Mouse (Mus musculus): ENCODE measurements around the gene Eci1. TPM values are rescaled to one million over a fixed set of nuclear protein-coding genes. Genes with fewer than 3 reads are reported as not detected.

The Eci1 gene
- total and polyA plus RNA-seq, 2 experiments from 2014 or later, result 26.6 to 31.0 TPM

DNA sequence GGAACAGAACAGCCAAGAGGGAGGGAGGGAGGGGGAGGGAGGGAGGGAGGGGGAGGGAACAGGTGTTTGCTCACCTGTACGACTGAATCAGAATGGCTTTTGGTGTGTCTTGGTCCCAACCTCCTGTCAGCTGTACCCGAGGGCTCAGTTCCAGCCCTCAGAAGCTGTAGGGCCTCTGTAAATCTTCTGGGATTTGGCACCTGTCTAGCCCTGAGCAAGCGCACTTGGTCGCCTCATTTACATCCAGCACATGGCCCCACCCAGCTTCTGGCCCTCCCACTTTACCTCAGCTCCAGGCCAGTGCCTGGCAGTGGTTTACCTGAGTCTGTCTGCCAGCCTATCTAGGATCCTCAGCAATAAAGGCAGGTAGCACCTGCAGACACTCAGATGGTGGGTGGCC, 32.9 kb upstream of the Eci1 start:
- no peak for DNase-seq (ENCODE audit: low spot score)
- Histone ChIP-seq H3K4me2 (ENCODE audit: low read depth, low read length, poor library complexity, severe bottlenecking) (no peak overlapping the region), H3K4me3 (ENCODE audit: low read depth, low read length) (no peak overlapping the region), H3K36me3 (ENCODE audit: insufficient read depth, low read length) (peaks cover 48% of the 10 kb centered on the region), H3K4me1 (ENCODE audit: insufficient read depth, low read length) (no peaks in the 10 kb centered on the region), H3K9ac (replicated peaks; ENCODE audit: low read length, poor library complexity, severe bottlenecking) (no peak overlapping the region), H3K27me3 (ENCODE audit: insufficient read depth, low read length) (no peaks in the 10 kb centered on the region), H3K27ac (ENCODE audit: low read depth, low read length) (no peak overlapping the region), H3K9me3 (ENCODE audit: low read length) (no peaks in the 10 kb centered on the region)
- ATAC-seq (ENCODE audit: low FRiP score), result no peak
- 46% methylated on average over 4 of the region's 4 CpGs for WGBS
- no peak for TF ChIP-seq CTCF (IDR thresholded peaks at IDR 0.05)

DNA sequence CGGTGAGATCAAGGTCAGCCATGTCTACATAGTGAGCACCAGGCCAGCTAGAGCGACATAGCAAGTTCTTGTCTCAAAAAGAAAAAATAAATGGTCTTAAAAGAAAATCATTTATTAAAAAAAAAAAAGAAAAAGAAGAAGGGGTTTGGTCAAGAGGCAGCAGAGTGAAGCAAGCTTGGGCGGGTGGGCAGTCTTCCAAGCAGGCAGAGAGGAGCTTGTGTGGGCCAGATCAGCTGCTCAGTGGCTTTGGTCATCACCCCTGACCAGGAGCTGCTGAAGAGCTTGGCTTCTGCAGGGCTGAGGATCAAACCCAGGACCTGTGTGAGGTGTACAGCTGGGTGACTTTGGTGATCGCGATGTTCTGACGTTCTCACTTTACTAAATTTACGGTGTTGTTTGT, 32.0 kb upstream of the Eci1 start:
- TF ChIP-seq CTCF (IDR thresholded peaks at IDR 0.05), result no peak
- Histone ChIP-seq H3K9me3 (ENCODE audit: low read length) (no peaks in the 10 kb centered on the region), H3K4me3 (ENCODE audit: low read depth, low read length) (no peak overlapping the region), H3K4me2 (ENCODE audit: low read depth, low read length, poor library complexity, severe bottlenecking) (no peak overlapping the region), H3K4me1 (ENCODE audit: insufficient read depth, low read length) (no peaks in the 10 kb centered on the region), H3K36me3 (ENCODE audit: insufficient read depth, low read length) (peaks cover 51% of the 10 kb centered on the region), H3K27me3 (ENCODE audit: insufficient read depth, low read length) (no peaks in the 10 kb centered on the region), H3K9ac (replicated peaks; ENCODE audit: low read length, poor library complexity, severe bottlenecking) (no peak overlapping the region), H3K27ac (ENCODE audit: low read depth, low read length) (no peak overlapping the region)
- WGBS, result 89% methylated on average over 7 of the region's 7 CpGs
- ATAC-seq (ENCODE audit: low FRiP score), result no peak
- DNase-seq (ENCODE audit: low spot score), result no peak

DNA sequence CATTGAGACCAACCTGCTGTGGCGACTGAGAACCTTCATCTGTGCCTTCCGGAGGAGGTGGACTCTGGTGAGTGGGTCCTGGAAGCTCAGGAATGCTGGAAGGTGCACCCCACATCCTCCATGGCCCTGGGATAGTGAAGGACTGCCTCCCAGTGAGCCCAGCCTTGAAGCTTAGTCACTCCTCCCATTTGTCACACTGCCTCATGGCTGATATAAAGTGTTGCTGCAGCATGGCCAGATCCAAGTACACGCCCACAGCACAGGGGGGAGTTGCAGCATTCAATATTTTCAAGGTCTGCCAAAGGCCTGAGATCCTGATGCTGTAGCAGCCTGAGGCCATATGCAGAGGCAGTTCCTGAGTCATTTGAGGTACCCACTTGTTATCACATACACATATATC, 24.1 kb upstream of the Eci1 start:
- Histone ChIP-seq H3K9ac (replicated peaks; ENCODE audit: low read length, poor library complexity, severe bottlenecking) (no peak overlapping the region), H3K36me3 (ENCODE audit: insufficient read depth, low read length) (peaks cover 75% of the 10 kb centered on the region), H3K27me3 (ENCODE audit: insufficient read depth, low read length) (no peaks in the 10 kb centered on the region), H3K4me2 (ENCODE audit: low read depth, low read length, poor library complexity, severe bottlenecking) (no peak overlapping the region), H3K4me1 (ENCODE audit: insufficient read depth, low read length) (no peaks in the 10 kb centered on the region), H3K27ac (ENCODE audit: low read depth, low read length) (no peak overlapping the region), H3K4me3 (ENCODE audit: low read depth, low read length) (no peak overlapping the region), H3K9me3 (ENCODE audit: low read length) (no peaks in the 10 kb centered on the region)
- WGBS, result 75% methylated on average over 3 of the region's 3 CpGs
- DNase-seq (ENCODE audit: low spot score) (no peak), ATAC-seq (ENCODE audit: low FRiP score) (no peak)
- TF ChIP-seq CTCF (IDR thresholded peaks at IDR 0.05), result no peak

DNA sequence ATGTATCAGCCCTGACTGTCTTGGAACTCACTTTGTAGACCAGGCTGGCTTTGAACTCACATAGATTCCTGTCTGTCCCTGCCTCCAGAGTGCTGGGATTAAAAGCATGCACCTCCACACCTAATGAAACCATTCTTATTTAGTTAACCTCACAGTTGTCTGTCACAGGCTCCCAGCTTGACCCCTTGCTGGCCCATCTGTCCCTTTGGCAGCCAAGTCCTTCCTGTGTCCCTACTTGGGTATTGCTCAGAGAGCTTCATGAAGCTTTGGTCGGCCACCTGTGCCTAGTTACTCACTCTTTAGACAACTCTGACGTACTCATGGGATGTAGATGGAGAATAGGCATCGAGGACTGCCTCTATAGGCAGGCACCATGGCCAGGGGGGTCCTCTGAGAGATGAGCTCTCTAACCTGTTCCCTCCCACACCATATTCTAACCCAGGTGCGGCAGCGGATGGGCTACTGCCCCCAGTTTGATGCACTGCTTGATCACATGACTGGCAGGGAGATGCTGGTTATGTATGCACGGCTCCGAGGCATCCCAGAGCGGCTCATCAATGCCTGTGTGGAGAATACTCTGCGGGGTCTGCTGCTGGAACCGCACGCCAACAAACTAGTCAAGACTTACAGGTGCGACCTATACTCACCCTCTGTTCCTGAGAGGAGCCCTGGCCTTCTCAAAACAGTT, 19.2 kb upstream of the Eci1 start:
- Histone ChIP-seq H3K4me3 (ENCODE audit: low read depth, low read length) (no peak overlapping the region), H3K4me1 (ENCODE audit: insufficient read depth, low read length) (no peaks in the 10 kb centered on the region), H3K27ac (ENCODE audit: low read depth, low read length) (no peak overlapping the region; the same call in 1 of the 2 replicates), H3K36me3 (ENCODE audit: insufficient read depth, low read length) (peaks cover 67% of the 10 kb centered on the region), H3K9me3 (ENCODE audit: low read length) (no peaks in the 10 kb centered on the region), H3K27me3 (ENCODE audit: insufficient read depth, low read length) (no peaks in the 10 kb centered on the region), H3K9ac (replicated peaks; ENCODE audit: low read length, poor library complexity, severe bottlenecking) (no peak overlapping the region), H3K4me2 (ENCODE audit: low read depth, low read length, poor library complexity, severe bottlenecking) (no peak overlapping the region)
- ATAC-seq (ENCODE audit: low FRiP score) (no peak), DNase-seq (ENCODE audit: low spot score) (no peak)
- TF ChIP-seq CTCF (IDR thresholded peaks at IDR 0.05), result no peak
- 88% methylated on average over 12 of the region's 12 CpGs for WGBS

- 35% methylated on average over 22 of the region's 22 CpGs for WGBS
- ATAC-seq (ENCODE audit: low FRiP score), result no peak; the same call in 1 of the 2 replicates
- Histone ChIP-seq H3K36me3 (ENCODE audit: insufficient read depth, low read length) (peaks cover 29% of the 10 kb centered on the region), H3K27ac (ENCODE audit: low read depth, low read length) (peak overlapping the region; percentile 70), H3K9me3 (ENCODE audit: low read length) (no peaks in the 10 kb centered on the region), H3K9ac (replicated peaks; ENCODE audit: low read length, poor library complexity, severe bottlenecking) (peak overlapping the region; percentile 44), H3K4me1 (ENCODE audit: insufficient read depth, low read length) (peaks cover 7% of the 10 kb centered on the region; the same call in 1 of the 2 replicates), H3K27me3 (ENCODE audit: insufficient read depth, low read length) (no peaks in the 10 kb centered on the region), H3K4me2 (ENCODE audit: low read depth, low read length, poor library complexity, severe bottlenecking) (peak overlapping the region; percentile 88), H3K4me3 (ENCODE audit: low read depth, low read length) (peak overlapping the region; percentile 87)
- DNase-seq (ENCODE audit: low spot score), result no peak
- TF ChIP-seq CTCF (IDR thresholded peaks at IDR 0.05), result no peak
Measured at GRCm38 (mm10) chr17:24413557-24414211, 12.8 kb upstream of the Eci1 start.
